Mouse (Mus musculus) granulocyte monocyte progenitor cell, adult 5-6 weeks (primary cell): ENCODE data around the gene Kcnk13. TPM values are rescaled to one million over a fixed set of nuclear protein-coding genes. Genes with fewer than 3 reads are reported as not detected.

Experiments
- ATAC-seq: replicated peaks from 2 replicates; pipeline ENCODE4 v1.8.0; 2016; ENCODE audit warnings: mild to moderate bottlenecking, moderate TSS enrichment, inconsistent platforms; ENCODE audit not compliant: poor library complexity, severe bottlenecking
- total RNA-seq, 2 experiments: library from RNA; stranded (forward) in 1 of 2; stranded (reverse) in 1 of 2; fragments of 200-712, 200-1000 nt in 1 of 2; fragments of >200 nt in 1 of 2; fragmentation: Nextera tagmentation in 1 of 2; gene quantifications; 2 replicates each; pipeline ENCODE4 v1.2.3; 2014 to 2017

Kcnk13 gene
- total RNA-seq, 2 experiments from 2014 or later, result 0.15 to 1.2 TPM

DNA sequence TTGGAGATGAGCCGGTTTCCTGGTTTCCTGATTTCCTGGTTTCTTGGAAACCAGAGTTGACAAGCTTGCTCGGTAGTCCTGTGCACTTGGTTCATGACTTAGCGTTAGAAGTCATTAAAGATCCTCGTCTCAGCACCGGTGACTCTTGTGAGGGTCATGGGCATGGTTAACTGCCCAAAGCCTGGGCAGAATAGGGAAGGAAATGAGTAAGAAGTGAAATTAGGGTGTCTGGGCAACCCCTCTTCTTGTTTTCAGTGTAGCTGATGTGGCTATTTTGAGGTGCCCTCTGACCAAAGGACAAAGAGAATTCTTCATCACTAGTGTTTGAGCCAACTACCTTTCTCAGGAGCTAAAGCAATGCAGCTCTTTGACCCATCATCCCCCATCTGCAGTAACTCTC, 41.0 kb downstream of the Kcnk13 start:
- peak; percentile 89 for ATAC-seq

DNA sequence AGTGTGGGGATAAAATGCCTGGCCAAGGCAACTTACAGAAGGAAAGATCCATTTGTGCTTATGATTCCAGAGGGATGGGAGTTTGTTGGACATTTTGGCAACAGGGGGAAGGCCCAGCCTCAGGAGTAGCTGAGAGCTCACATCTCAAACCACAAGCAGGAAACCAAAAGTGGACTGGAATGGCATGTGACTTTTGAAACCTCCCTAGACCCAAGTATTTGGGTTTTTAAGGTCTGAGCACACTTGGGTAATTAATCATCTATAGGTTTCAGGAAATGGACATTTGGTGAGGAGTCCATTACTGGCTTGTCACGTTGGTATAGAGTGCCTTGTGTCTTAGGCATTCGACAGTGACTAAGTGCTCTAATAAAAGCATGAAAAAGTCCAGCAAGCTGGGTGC, 42.4 kb downstream of the Kcnk13 start:
- peak; percentile 68 for ATAC-seq

DNA sequence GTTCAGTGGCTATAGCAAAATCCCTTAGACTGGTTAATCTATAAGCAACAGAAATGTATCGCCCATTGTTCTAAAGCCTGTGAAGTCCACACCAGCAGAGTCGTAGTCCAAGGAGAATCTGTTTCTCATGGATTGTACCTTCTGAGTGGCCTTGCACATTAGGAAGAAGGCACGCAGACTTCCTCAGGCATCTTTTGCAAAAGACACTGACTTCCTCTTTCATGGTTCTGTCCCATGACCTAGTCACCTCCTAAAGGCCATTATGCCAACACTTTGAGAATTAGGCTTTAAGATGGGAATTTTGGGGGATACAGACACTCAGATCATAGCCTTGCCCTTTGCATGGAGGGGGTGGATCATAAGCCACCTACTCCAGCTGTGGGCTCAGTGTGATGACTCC, 48.5 kb downstream of the Kcnk13 start:
- peak; percentile 87 for ATAC-seq

DNA sequence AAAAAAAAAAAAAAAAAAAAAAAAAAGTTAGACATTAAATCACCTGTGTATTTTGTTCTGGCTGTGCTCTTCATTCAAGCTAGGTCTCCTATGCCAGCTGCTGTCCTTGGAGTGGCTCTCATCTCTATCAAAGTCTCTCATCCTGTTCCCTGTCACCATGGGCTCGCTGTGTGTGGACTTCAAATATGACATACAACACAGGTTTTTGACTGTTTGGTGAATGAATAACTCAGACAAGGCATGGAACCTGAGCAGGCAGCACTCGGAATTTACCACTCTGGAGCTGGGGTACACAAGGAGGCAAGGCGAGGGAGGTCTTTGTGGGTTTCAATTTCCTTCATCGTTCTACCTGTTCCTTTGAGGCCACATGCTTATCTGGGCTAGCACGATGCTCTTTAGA, 50.8 kb downstream of the Kcnk13 start:
- no peak for ATAC-seq

DNA sequence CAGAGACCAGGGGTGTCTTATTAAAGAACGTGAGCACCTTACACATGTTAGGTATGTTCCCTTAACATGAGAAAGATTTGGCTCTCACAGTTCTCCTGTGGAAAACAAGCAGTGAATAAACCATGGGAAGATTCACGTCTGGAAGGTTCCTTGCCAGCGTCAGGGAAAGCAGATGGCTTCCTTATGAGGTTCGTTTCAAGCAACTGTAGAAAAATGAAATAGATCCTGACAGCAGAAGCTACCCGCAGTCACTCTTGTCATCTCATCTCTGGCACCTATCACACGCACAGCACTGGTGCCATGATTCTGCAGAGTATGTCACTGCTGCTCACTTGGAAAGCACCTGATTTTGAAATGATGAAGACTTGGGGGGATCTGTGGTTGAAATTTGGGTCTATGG, 53.4 kb downstream of the Kcnk13 start:
- no peak for ATAC-seq

DNA sequence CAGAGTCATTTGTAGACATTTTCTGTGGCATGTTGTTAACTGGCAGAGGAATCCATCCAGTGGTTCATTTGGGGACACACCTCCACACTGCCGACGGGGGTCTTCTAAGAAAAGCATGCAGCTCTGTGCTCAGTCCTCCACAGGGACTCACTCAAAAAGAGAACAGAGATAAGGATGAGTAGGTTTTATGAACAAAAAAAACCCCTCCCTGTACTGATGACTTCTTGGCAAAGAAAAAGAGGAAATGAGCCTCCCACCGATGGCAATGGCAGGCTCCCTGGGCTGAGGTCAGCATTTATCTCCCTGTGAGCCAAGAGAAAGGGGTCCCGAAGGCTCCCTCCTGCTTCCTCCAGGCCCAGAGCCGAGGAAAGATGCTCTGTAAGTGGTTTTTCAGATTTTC, 58.2 kb downstream of the Kcnk13 start:
- ATAC-seq, result peak; percentile 80

DNA sequence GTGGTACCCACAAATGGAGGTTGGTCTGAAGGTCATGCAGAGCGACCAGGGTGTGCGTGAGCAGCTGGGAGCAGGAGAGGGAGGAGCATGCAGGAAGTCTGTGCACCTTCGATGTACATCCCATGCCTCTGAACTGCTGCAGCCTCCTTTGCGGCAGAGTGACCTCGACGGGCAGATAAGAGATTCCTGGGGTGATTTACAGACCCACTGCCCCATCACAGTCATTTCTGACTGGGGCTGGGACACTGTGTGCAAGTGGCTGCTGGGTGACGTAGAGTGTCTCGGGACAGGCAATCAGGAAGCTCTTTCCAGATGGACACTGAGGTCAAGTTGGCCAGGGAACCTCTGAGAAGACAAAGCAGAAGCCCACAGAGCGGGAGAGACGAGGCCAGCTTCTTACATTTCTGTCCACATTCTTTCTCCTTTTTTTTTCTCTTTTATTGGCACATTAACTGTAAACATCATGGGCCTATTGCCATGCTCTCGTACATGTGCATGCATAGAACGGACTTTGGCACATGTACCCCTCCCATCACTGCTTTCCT, 59.6 kb downstream of the Kcnk13 start:
- ATAC-seq, result no peak

DNA sequence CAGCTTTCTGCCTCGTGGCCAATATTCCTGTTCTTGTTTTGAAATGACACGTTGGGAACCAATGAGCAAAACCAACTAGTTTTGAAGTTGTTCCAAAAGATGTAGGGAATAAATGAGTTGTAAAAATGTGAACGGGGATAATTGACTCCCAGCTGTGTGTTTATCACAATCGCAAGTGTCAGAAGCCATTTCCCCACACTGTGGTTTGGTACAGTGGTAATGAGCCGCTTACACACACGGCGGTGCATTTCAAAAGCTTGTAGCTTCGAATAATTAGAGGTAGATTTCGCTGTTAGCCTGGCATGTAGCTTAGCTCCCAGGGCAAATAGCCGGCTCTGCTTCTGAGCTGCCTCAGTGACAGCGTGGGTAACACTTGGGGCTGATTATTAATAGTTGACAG, 61.4 kb downstream of the Kcnk13 start:
- 0 out of 2 replicates have a peak, but pooled peaks have one; percentile 20 for ATAC-seq

DNA sequence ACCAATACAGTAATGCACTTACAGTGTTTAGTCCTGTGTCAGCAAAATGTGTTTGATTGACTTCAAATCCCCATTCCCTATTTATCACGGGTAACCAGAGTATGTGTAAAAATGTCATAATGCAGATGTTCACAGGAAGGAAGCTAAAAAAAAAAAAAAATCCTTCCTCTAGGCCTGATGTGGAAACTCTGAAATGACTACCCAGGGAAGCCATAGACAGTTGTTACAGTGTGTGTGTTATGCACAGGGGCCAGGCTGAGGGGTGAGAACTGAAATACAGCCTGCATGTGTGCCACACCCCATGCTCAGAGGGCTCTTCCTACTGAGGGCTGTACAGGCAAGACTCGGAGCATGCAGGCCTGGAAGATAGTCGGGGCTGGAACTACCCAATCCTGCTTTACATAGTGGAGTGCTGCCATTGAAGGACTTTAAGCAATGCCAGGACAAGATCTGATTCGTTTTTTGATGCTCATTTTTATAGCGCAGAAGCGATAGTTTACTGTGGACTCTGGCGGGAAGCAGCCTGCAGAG, 62.5 kb downstream of the Kcnk13 start:
- peak; percentile 75 for ATAC-seq

DNA sequence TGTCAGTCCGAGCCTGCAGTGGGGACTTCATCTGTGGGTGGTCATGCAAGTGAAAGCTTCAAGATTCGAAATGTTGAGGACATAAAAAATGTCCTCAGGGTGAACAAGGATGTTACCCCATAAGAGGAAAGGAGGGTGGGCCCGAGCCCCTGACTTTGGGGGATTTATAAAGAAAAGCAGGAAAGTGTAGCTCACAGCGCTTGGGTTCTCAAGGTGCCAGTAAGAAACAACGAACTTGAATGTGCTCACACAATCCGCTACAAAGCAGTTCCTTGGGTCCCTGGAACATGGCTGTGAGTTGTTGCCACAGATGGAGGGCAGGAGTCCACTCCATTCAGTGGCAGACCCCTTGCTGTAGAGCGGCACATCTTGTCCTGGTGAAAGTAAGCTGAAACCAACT, 63.0 kb downstream of the Kcnk13 start:
- ATAC-seq, result no peak

DNA sequence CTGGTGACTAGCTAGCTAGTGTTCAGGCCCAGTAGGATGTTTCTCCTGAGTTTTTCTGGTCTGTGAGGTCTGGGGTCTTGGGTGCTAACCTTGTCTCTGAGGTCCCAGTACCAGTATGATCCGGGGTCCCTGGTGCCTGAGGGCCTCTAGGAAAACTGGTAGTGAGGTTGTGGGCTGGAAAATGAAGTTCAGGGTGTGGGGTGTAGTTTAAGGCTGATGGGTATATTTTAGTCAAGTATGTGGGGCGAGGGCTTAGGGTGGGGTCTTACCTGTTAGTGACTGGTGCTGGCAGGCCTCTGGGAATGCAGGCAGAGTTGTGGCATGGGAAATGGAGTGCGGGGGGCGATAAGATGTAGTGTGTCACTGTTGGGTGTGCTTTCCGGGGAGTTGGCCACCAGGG, 67.4 kb downstream of the Kcnk13 start:
- no peak for ATAC-seq

DNA sequence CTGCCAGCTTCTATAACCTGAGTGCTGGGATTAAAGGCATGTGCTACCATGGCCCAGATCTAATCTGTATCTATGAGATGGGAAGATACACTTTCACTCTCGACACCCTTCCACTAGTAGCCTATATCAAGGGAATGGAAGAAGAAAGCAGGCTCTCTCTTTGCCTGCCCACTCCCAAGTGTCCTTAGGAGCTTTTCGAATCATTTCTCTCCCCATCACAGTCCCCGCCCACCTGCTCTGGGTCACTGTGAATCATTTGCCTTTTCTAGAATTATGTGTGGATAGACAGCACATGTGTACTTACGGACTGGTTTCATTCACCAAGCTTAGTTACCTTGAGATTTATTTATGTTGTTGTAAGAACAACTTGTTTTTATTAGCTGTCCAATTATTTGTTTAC, 68.2 kb downstream of the Kcnk13 start:
- no peak for ATAC-seq

DNA sequence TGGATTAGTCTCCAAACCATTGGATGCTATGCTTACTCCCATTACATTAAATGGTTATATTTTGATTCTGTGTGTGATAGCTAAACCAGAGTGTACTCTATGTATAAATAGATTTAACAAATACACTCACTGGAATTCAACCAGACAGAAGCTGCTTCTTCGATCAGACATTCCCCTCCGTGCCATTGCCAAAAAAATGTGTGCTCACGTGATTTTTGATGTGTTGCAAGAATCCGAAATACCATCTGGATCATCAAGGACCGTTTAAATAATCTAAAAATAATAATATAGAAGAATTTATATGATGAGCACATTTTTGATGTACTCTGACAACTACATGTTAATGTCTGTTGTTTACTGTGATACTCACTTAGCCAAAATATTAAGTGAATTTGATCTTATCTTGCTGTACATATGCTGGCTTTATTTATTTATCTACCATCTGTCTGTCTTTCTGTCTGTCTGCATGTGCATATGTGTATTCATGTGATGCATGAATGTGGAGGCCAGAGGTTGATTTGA, 74.5 kb downstream of the Kcnk13 start:
- ATAC-seq, result no peak

DNA sequence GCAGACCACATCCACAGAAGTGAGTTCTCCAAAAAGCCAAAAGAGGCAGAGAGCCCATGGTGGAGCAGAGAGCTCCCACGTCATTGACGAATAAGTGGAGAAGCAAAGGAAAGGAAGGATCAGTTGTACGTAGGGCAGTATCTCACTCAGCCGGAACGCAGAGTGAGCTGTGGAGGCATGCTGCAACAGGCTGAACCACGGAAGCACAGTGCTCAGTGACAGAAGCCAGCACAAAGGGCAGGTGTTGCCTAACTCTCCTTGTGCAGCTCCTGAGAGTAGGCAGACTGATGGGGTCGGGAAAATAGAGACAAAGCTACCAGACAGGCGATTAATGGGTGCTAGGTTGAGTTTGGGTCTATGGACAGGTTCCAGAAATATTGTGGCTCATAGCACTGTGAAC, 77.8 kb downstream of the Kcnk13 start:
- no peak for ATAC-seq

DNA sequence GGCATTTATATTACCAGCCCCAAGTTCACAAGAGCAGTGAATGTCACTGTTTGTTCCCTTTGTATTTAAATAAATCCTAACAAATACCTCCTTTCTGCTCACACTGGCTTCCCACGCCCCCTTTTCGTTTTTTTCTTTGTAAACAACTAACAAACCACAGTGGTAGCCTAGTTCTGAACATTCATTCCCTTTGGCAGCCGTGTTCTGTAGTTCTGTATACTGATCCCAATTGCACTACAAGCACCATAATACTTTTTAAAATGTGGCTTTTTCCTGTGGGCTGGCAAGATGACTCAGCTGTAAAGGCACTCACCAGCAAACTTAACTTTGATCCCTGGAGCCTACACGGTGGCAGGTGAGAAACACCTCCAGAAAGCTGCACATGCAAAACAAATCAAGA, 80.4 kb downstream of the Kcnk13 start:
- ATAC-seq, result no peak

DNA sequence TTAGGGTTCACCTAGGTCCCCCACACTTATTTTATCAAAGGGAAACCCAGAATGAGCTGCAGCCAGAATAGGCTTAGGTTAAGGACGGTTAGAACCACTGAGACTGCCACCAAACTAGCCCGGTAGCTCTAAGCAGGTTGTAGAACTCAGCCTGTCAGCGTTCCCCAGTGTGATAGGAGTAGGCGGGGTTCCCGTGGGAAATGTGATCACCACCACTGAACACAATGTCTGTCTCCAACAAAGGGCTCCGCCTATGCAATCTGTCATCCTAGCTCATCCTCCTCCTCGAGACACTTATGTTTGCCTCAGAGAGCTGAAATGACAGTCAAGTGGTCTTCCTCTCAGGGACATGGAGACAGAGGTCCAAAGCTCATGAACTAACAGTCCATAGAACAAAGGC, 86.3 kb downstream of the Kcnk13 start:
- no peak for ATAC-seq

DNA sequence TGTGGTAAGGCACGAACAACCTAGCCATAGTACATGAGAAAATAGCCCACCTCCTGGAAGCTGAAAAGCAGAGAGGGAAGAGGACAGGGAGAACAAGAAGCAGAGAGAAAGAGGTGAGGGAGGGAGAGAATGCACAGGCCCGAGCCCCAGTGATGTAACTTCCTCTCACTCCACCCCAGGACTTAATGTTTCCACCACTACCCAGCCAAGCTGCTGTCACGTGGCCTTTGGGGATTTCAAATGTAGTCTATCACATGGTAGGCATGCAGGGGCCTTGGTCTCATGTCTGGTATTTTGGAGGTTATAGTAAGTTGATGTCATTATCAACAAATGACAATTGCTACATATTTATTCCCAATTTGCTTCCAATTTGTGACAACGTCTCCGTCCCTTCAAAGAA, 89.3 kb downstream of the Kcnk13 start:
- ATAC-seq, result peak; percentile 58

DNA sequence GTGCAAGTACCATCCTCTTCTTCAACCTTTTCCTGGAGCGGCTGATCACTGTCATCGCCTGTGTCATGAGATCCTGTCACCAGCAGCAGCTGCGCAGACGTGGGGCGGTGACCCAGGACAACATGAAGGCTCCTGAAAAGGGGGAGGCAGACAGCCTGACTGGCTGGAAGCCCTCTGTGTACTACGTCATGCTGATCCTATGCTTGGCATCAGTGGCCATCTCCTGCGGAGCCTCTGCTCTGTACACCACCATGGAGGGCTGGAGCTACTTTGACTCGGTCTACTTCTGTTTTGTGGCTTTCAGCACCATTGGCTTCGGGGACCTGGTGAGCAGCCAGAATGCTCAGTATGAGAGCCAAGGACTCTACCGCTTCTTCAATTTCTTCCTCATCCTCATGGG, 96.8 kb downstream of the Kcnk13 start:
- ATAC-seq, result no peak

DNA sequence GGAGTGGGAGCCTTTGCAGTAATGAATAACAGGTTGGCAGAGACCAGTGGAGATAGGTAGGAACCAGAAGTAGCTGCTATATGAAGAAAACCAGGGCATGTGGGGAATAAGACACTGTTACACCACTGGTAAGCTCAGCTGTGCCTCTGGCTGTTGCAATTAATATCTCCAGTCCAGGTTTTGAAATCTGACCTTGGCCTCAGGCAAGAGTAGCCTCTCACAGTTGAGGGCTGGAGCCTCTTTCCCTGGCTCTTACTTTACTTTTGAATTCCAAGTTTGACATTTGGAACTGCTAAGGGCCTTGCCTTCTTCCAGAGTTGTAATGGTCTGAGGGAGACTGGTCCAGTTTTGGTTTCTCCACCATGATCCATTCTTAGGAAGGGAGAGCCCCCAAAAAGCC, 97.5 kb downstream of the Kcnk13 start:
- no peak; the same call in 1 of the 2 replicates for ATAC-seq

DNA sequence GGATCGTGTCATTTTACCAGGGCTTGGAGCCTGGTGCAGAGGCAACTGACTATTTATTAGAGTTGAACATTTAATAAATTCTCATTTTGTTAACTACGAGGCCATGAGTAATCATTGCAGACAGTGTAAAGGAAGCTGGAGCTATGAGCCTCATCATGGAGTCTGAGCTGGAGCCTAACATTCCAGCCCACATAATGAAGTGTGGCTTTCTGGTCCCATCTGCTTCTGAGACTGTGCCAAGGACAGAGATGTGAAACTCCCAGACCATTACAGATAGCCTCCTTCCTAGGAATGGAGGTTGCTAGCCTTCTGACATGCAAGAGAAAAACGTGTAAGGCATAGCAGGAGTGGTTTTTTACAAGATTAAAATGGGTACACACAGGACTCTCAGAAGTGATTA, 98.3 kb downstream of the Kcnk13 start:
- no peak for ATAC-seq

DNA sequence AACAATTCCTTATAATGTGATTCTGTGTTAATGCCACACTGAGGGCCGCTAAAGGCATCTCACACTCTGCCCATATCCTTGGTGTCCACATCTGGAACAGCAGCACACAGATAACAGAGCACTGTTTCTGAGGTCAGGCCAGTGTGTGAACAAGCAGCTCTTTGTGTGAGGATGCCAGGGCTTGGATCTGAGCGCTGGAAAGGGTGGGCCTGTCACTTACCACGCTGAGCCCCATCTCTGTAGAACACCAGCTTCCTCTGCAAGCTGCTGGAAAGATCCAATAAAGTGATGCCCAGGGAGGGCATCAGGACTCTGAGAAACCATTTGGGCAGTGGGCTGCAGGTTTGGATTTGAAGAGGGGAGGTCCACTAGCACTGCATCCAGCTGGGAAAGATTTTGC, 100.8 kb downstream of the Kcnk13 start:
- ATAC-seq, result no peak

DNA sequence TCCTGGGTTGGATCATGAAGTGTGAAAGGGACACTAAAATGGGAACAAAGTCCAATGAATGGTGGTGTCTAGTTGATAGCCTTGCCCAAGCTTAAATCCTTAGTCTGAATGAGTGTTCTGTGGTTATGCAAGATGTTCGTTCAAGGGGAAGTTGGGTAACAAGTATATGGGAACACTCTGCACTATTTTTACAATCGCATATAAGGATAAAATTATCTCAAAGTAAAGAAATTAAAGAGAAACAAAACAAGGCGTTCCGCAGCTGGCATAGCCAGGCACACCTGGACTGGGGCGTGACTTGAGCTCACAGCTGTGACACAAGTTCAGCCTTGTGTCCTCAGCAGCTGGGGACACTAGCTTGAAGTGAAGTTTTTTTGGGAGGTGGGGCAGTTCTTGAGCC, 103.2 kb downstream of the Kcnk13 start:
- peak; percentile 98 for ATAC-seq
